Mouse (Mus musculus): Measurements from ENCODE around the gene Tmem95.
"Not testable (repeated sequence)": the region's sequence is repeated elsewhere in the genome, so short reads cannot be mapped to it uniquely, and the experiment has no call there.

Gene Tmem95

DNA sequence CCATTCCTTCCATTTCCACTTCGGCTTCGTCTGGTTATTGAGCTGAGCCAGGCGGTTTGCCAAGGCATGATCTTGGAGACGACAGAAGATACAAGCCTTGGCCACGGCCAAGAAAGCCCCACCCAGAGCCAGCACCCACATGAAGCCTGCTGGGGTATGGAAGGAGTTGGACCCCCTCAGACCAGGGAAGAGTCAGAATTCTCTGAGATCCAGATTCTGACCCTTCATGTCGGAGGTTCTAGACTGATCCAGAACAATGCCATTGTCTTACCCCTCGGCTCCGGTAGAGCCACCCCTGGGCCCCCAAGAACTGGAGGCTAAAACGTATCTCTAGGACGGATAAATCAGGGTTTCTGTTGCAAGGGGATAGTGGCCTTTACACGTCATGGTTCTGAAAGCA, at the start of gene Tmem95:
Gene Tmem95, minus strand, starts transcription at position 141 of the 400 bp plus-strand sequence.
- no peak for DNase-seq (ENCODE audit: low spot score in 2 of 2)

DNA sequence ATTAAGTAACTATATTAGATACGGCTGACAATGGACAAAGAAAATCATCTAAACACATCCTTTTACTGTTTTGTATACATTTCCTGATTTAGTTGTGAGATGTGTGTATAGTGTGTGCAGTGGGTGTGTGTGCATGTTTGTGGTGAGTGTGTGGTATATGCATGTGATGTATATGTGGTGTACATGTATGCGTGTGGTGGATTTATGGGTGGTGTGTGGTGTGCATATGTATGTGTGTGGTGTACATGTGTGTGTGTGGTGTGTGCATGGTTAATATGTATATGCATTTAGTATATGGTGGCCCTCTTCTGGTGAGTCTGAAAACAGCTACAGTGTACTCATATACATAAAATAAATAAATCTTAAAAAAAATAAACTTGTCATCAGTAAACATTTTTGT, 49.7 kb upstream of the Tmem95 start:
- no peak for DNase-seq (ENCODE audit: low spot score in 2 of 2)

DNA sequence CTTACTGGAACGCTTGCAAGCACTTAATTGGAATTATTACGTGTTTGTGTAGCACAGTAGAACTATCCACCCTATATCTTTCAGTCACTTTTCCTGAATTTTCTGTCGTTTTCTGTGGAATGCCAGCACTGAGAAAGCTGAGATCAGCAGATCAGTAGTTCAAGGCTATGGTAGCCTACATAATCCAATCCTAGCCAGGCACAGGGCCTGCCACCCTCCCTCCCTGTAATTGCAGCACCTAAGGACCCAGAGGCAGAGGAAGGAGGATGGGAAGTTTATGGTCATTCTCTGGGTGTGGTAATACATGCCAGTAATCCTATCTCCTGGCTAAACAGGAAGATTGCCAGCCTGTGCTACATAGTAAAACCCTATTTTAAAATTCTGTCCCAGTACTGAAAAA, 45.0 kb upstream of the Tmem95 start:
- no peak for DNase-seq (ENCODE audit: low spot score in 2 of 2)

DNA sequence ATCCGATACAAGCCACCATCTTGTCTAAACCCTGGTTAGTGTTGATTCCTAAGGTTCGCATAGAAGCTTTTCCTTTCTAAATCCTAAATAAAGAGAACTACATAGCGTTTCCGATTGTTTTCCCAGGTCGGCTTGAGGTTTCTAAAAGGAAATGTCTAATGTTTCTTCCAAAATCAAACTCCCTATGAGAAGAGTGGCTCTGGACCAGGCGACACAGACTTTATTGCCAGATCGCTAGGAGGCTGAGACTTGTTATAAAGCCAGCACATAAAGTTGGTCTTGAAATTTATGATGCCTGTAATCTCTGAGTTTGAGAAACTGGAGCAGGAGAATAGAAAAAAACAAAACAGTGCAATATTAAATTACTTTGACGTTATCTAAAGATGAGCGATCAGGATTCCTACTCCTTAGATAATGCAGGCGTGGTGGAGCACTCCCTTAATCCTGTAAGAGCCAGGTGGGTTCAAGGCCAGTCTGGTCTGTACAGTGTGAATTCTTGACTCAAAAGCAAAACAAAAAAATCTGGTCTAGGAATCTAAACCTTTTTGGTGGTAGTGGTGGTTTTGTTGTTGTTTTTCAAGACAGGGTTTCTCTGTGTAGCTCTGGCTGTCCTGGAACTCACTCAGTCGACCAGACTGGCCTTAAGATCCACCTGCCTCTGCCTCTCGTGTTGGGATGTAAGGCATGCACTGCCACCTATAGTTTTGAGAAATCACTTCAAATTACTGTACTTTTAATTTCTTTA, 44.4 kb upstream of the Tmem95 start:
- no peak for DNase-seq (ENCODE audit: low spot score in 2 of 2)

DNA sequence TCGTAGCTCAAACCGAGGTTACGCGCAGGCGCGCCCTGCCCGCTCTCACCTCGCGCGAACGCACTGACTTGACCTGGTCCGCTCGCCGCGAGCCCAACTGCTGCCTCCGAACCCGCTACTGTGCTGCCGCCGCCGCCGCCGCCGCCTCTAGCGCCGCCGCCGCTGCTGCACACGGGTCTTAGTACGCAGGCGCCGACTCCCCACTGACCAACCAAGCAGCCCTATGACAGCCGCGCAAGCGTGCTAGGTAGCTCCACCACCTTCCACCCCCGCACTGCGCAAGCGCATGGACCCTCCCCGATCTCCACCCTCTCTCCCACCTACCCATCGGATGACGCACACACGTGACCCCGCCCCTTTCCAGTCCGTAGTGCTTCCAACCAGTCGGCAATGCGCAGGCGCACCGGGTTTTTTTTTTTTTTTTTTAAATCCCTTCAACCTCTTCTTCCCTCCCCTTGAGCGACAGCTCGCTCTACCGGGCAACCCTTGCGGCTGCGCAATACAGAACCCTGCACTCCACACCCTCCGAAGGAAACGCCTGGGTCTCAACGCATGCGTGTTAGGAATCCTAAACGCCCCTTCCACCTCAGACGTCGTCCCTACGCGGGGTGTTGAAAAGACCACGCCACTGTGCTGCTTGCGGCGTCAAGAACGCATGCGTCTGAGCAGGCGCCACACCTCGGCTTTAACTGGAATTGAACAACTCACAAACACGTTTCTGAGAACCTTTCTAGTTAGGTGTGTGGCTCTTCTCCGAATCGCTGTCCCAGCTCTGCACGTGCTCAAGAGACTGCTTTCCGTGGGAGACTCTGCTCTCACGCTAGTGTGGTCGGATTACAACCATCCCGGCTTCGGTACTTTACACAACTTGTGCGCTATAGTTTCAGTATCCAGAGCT, 43.5 kb upstream of the Tmem95 start, which contains the start of gene Eif5a:
Gene Eif5a, minus strand, starts transcription at position 845 of the 898 bp plus-strand sequence.
- DNase-seq (ENCODE audit: low spot score in 2 of 2) = peak; percentile 99 to 100

DNA sequence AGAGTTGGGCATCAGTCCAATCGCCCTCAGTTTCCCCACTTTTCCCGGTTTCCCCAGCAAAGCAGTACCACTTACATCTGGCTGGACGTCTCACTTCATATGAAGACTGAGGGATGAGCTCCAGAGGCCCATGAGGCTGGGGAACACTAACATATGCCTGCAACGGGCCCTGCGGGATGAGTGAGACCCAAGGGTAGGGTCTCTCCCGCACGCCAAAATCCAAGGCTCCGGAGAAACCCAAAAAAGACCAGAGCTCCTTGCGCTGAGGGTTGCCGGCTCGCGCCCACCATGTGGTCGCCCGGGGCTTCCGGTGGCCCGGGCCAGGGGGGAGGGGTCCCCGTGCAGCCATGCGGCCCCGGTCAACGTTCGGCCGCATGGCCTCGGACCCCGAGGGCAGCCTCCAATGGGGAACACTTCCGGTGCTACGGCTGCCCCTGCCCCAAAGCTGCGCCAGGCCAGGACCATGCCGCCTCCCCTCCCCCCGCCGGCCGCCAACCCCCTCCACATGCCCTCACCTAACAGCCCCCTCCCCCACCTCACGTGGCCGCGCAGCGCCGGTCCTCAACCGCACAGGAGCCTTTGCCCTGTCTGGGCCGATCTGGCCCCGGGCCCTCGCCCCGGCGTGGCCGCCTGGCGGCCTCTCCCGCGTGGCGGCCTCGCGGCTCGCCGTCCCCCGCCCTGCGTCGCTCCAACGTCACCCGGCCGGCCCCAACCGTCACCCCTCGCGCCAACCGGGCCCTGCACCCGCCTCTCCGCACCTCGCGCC, 42.6 kb upstream of the Tmem95 start:
- peak in 1 of 2 experiments; percentile 38 for DNase-seq (ENCODE audit: low spot score in 2 of 2)

DNA sequence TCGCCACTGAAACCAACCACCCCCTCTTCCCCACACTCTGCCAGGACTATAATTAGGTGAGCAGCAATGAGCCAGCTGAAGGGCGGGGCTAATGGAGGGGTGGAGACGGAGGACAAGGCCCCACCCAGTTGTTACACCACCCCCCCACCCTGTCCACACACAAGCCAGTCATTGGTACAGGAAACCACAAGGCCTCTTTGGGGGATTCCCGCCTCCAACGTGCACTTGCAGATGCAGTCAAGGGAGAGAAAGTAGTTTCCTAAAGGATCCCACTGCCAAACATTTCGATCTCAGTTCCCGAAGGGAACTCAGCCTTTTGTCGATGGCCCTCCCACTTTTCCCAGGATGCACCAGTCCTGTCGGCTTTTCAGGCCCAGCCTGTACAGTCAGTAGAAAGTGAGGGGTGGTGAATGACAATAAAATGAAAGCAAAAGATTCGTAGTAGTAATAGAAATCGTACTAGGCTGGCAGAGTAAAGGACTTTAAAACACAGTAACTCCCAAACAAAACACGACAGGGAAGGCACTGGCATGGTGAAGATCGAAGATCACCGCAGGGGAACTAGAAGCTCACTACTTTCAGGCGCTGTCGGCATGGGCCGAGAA, 41.9 kb upstream of the Tmem95 start:
- DNase-seq (ENCODE audit: low spot score in 2 of 2) = peak; percentile 65 to 78

DNA sequence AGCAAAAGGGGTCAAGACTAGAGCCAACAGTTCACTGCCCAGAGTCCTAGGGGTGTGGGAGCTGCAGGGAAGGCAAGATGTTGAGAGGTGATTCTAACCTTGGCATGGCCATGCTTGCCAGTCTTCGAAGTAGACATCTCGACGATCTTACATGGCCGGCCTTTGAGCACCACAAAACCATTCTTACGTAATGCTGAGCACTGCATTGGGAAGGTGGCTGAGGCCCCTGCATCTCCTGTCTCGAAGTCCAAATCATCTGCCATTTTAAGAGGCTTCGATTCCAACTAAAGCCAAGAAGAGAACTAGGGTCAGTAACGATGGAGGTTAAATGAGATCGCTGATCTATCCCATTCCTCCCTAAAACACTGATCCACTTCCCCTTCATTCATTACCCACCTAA, 41.2 kb upstream of the Tmem95 start:
- DNase-seq (ENCODE audit: low spot score in 2 of 2) = no peak

DNA sequence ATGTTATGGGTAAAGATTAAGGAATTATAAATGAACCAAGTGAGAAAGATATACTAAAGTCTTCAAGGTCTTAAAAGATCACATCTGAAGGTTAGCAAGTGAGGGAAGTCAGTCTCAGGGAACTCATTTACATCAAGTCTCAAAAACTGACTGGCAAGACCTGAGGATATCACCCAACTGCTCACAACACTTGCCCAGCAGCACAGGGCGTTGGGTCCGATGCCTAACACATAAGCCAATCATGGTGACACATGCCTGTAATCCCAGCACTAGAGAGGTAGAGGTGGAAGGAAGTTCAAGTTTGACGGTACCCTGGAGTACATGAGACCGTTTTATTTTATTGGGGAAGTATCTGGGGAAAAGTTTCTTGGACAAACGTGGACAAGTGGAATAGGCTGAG, 40.3 kb upstream of the Tmem95 start:
- DNase-seq (ENCODE audit: low spot score in 2 of 2) = no peak

DNA sequence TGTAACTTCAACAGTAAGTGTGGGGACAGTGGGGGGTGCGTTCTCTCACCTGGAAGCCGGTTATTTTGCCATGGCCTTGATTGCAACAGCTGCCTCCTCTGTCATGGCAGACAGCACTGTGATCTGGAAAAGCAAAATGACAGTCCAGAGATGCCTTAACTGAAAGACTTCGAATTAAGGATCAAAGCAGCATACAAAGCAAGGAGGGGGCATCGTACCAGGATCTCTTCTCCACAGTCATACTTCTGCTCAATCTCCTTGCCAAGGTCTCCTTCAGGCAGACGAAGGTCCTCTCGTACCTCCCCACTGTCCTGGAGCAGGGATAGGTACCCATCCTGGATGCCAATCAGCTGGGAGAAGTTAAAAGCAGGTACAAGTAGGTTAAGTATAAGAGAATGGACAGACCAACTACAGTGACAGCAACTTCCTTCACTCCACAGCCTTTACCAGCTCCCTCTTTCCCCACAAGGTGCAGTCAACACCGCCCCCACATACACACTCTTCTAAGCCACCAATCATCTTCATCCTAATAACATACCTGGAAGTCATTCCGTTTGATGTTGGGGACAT, 39.6 kb upstream of the Tmem95 start:
- no peak for DNase-seq (ENCODE audit: low spot score in 2 of 2)

DNA sequence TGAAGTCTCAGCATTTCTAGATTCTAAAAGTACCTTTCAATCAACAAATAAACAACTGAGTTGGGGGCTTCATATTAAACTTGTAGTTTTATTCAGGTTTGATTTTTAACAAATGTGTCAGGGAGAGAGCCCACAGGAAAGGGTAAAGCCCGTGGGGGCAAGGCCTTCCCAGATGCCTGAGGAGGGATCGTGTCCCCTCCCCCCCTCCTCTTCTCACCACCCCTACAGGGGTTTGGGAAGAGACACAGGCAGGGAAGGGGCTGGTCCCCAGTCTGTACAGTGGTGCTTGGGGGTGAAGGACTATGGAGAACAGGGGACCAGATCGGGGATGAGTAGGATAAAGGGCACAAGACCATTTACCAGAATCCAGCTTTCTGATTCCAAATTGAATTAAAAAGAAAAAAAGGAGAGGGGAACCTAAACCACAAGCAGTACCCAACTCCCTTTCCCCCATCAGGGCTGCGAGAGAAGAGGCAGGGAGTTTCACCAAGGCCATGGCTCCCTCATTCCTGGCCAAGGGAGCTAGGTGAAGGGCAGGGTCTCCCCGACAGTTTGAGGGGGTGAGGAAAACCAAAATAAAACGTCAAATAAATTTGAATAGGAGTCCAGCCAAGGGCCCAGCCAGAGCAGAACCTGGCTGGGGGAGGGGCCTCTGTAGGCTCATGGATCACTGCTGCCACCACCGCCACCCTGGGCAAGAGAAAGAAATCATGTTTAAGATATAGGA, 39.0 kb upstream of the Tmem95 start:
- DNase-seq (ENCODE audit: low spot score in 2 of 2) = not testable (repeated sequence)

DNA sequence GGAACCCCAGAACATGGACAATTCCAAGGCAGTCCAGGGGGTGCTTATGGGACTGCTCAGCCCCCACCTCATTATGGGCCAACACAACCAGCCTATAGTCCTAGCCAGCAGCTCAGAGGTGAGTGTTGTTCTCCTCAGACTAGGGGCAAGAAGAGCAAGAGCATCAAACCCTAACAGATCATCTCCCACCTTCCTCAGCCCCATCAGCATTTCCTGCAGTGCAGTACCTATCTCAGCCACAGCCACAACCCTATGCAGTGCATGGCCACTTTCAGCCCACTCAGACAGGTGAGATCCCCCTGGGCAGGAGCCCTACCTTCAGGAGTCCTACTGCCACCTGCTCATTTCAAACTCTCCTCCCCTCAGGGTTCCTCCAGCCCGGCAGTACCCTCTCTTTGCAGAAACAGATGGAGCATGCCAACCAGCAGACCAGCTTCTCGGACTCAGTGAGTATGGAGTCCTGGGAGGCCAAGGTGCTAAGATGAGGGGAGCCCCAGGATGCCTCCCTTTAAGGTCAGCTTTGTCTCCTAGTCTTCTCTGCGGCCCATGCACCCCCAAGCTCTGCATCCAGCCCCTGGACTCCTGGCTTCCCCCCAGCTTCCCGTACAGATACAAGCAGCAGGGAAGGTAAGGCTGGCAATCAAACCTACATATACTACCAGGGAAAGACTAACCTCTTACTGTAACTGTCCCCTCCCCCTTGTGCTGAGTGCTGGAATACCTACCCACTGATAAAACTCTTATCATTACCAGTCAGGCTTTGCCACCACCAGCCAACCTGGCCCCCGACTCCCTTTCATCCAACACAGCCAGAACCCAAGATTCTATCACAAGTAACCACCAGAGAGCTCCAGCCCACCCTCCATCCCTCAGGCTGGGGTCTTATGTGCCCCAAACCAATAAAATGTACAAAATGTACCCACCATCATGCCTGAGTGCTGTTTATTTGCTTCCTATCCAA, 38.1 kb upstream of the Tmem95 start:
- no peak for DNase-seq (ENCODE audit: low spot score in 2 of 2)

DNA sequence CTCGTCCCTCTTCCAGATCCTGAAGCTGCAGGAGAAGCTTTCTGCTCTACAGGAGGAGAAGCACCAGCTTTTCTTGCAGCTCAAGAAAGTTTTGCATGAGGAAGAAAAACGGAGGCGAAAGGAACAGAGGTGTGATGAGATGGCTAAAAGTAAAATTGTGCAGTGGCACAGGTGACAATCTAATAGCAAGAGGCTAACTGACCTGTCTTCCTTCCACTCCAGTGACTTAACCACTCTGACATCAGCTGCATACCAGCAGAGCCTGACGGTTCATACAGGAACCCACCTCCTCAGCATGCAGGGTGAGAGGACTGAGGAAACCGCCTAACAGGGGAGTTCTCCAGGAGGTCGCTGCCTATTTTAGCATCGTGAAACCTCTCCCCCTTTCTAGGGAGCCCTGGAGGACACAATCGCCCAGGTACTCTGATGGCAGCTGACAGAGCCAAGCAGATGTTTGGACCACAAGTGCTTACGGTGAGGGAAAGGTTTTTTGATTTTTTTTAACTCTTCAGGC, 37.2 kb upstream of the Tmem95 start:
- DNase-seq (ENCODE audit: low spot score in 2 of 2) = no peak

DNA sequence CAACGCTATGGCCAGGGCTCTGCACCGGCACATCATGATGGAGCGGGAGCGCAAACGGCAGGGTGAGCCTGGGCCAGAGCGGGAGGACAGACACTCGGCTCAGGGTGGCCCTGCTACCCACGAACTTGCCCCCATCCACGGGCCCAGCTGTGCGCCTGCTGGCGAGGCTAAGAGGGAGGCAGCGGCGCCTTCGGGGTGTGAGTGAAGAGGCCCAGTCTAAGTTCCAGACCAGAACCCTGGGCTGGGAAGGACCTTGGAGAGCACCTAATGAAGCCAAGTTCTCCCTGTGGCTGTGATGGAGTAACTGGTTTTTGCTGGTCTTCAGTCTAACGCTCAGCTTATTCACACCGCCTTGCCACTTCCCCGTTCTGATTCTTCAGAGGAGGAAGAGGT, 36.5 kb upstream of the Tmem95 start:
- DNase-seq (ENCODE audit: low spot score in 2 of 2) = no peak

DNA sequence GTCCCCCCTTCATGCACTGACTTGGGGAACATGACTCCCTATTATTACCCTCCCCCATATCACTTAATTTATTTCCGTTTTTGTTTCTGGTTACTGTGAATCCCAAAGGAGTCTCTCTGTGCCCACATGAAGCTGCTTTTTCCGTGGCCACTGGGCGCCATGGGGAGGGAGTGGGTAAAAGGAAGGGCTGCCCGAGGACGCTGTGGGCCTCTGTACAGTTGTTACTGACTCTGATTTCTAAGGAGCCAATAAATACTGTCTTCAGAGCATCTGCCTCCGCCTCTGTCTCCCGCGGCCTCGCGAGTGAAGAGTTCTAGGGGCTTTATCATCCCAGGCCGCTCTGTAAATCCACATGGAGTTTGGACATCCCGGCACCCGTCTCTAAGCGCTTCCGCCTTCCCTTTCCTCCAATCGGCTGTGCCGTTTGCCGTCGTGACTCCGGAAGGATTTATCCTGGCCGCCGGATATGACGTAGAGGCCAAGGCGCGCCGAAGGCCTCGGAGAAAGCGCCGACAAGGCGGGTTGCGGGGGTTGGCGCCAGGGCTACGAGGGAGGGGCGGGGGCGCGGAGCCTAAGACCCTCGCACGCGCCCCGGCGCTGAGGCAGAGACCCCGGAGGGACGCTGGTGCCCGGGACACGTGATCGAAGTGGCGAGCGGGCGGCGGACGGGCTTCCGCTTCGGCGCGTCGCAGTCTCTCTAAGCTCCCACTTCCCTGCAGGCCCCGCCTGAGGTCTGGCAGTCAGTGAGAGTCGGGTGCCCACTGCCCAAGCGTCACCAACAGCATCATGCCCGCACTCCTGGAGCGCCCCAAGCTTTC, 35.9 kb upstream of the Tmem95 start, which contains the start of gene Gps2:
Gene Gps2, plus strand, starts transcription at position 335 of the 818 bp plus-strand sequence.
- DNase-seq (ENCODE audit: low spot score in 2 of 2) = peak; percentile 86 to 90

DNA sequence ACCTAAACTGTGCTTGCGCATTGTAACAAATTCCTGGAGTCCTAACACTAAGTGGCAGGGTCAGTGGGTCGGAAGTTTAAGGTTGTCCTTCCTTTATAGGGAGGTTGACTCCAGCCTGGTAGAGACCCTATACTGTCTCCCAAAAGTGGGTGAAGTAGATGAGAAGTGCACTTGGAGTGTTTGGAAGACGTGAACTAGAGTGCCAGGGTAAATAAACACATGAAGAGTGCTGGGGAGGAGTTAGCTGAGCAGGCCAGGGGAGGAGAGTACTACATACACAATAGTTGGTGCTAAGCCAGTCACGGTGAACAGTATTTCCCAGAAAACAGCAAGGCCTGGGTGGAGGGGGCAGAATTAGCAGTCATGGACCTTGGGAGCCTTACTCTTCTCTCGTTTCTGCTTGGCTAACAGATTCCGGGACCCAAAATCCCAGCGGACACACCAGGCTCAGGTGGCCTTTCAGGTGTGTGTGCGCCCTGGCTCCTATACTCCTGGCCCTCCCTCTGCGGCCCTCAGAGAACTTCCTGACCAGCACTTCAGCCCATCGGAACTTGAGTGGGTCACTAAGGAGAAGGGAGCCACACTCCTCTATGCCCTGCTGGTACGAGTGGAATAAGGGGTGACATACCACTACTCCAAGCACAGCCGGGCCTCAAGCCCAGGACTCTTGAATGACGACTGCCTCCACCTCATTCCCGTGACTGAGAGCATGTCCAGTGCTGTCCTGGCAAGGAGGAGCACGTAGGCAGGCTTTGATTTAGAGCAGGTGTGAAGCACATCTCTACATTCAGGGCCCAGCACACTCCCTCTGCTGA, 35.1 kb upstream of the Tmem95 start:
- DNase-seq (ENCODE audit: low spot score in 2 of 2) = no peak

DNA sequence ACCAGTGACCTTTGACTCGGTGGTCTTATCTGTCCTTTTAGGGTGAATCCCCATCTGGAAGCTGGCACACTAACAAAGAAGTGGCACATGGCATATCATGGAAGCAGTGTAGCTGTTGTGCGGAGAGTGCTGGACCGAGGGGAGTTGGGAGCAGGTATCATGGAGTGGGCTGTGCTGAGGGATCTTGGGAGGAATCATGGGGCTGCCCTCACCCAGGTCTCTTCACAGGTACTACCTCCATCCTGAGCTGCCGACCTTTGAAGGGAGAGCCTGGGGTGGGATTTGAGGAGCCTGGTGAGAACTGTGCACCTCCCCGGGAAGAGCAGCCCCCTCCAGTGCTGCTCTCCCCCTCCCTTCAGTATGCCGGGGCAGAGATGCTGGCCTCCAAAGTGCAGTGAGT, 33.9 kb upstream of the Tmem95 start:
- DNase-seq (ENCODE audit: low spot score in 2 of 2) = no peak
